Mouse (Mus musculus) embryonic fibroblast, embryonic 13.5 days (primary cell): ENCODE results near the gene Unc13c. TPM values are rescaled to one million over a fixed set of nuclear protein-coding genes. Genes with fewer than 3 reads are reported as not detected.

Source experiments
- H3K27ac ChIP-seq: 2 replicates; pipeline ENCODE4 v1.5.1; 2012; ENCODE audit warnings: low read length, control low read depth, inconsistent platforms; ENCODE audit not compliant: insufficient read depth
- H3K4me1 ChIP-seq: 2 replicates; pipeline ENCODE4 v1.6.1; 2011; ENCODE audit warnings: low read length; ENCODE audit not compliant: control insufficient read depth, insufficient read depth
- H3K4me3 ChIP-seq: 2 replicates; pipeline ENCODE4 v1.5.1; 2011; ENCODE audit warnings: mild to moderate bottlenecking, control low read depth, low read length; ENCODE audit not compliant: insufficient read depth
- CTCF ChIP-seq: IDR thresholded peaks from 2 replicates; pipeline ENCODE4 v1.5.1; 2011; ENCODE audit warnings: mild to moderate bottlenecking, control low read depth, low read length, moderate library complexity, borderline replicate concordance; ENCODE audit not compliant: insufficient read depth
- POLR2A ChIP-seq: IDR thresholded peaks from 2 replicates; pipeline ENCODE4 v1.6.1; 2011; ENCODE audit warnings: low read depth, mild to moderate bottlenecking, control low read depth, low read length, moderate library complexity
- polyA plus RNA-seq: library from polyadenylated mRNA; stranded (reverse); fragments of >200 nt; gene quantifications from 2 replicates; pipeline ENCODE4 v1.2.4, GENCODE M21; 2011; ENCODE audit warnings: low read depth; ENCODE audit not compliant: missing spikeins, insufficient read length

The Unc13c gene
- polyA plus RNA-seq, 1 experiment = 1.3 TPM

- H3K27ac ChIP-seq = no peak overlapping the region
- H3K4me3 ChIP-seq = no peak overlapping the region
- TF ChIP-seq POLR2A = no peak
- TF ChIP-seq CTCF = no peak
- no peaks in the 10 kb centered on the region for H3K4me1 ChIP-seq
Observed at GRCm38 (mm10) chr9:73462027-73462426, 506.7 kb downstream of the Unc13c start.

GRCm38 (mm10) chr9:73450009-73450408 is 518.8 kb downstream of the Unc13c start:
- Histone ChIP-seq H3K4me3 (no peak overlapping the region), H3K4me1 (no peaks in the 10 kb centered on the region), H3K27ac (no peak overlapping the region)
- TF ChIP-seq CTCF (no peak), POLR2A (no peak)

DNA sequence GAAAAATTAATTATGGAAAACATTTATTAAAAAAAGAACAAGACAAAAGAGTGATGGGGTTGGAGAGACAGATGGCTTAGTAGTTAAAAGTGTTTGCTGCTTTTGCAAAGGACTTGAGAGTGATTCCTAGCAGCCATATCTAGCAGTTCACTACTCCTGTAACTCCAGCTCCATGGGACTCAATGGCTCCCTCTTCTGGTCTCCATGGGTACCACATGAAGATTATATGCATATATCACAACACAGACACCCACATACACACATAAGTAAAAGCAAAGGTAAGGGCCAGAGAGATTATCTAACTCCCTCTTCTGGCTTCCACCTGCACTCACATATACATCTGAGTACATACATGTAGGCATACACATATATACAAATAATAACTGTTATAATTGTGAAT is 519.5 kb downstream of the Unc13c start:
- TF ChIP-seq CTCF (no peak), POLR2A (no peak)
- no peak overlapping the region for H3K4me3 ChIP-seq
- H3K4me1 ChIP-seq = no peaks in the 10 kb centered on the region
- no peak overlapping the region for H3K27ac ChIP-seq

DNA sequence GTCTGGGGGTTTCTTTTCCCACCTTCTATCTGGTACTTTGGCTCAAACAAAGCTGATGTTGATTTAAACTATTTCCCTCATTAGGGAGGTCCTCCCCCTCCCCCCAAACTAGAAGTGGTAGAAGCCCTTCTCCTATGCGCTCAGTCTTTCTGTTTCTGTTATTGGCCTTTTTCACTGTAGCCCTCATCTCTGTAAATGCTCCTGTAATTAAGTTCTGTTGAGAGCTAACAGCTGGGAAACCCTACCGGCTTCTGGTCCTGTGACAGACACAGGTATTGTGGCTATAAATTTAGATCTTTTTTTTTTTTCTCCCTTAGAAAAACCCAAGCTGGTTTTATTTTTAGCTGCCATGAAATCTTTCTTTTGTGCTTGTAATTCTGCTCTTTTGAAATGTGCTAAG is 536.8 kb downstream of the Unc13c start:
- H3K4me3 ChIP-seq = no peak overlapping the region
- H3K4me1 ChIP-seq = no peaks in the 10 kb centered on the region
- TF ChIP-seq CTCF (no peak), POLR2A (no peak)
- no peak overlapping the region for H3K27ac ChIP-seq

Other genes with a start within 250 kb of the Unc13c start
- 0.46 and 0.47 TPM in 2 replicates for gene Wdr72, start 141.4 kb upstream of the Unc13c start, polyA plus RNA-seq